Mouse (Mus musculus) MEL (cell line): ENCODE data around the gene Triobp. TPM values are rescaled to one million over a fixed set of nuclear protein-coding genes. Genes with fewer than 3 reads are reported as not detected.

Source experiments
- DNase-seq: peaks from one replicate; pipeline ENCODE4 v3.0.0; 2011; ENCODE audit warnings: low read depth, low spot score
- H3K27ac ChIP-seq: 2 replicates; pipeline ENCODE4 v1.5.1; 2012; ENCODE audit warnings: low read depth, mild to moderate bottlenecking, control low read depth, low read length, moderate library complexity; ENCODE audit not compliant: control insufficient read depth
- H3K27me3 ChIP-seq, 2 experiments: fragments of 150-350 bp in 1 of 2; sonication (generic) in 1 of 2; 2 replicates each; pipeline ENCODE4 v1.6.1; 2012; ENCODE audit warnings: low read length in 2 of 2, mild to moderate bottlenecking in 2 of 2, improper control_type of control experiment in 1 of 2, moderate library complexity in 1 of 2; ENCODE audit not compliant: insufficient read depth in 2 of 2, control insufficient read depth in 1 of 2
- H3K36me3 ChIP-seq, 2 experiments: 2 replicates each; pipeline ENCODE4 v1.6.1; 2012 to 2014; ENCODE audit warnings: low read length in 2 of 2, improper control_type of control experiment in 1 of 2, inconsistent platforms in 1 of 2, mild to moderate bottlenecking in 1 of 2; ENCODE audit not compliant: insufficient read depth in 2 of 2, control insufficient read depth in 1 of 2
- H3K4me1 ChIP-seq, 2 experiments: fragments of 150-350 bp in 1 of 2; sonication (generic) in 1 of 2; 2 replicates each; pipeline ENCODE4 v1.6.1; 2012; ENCODE audit warnings: low read length in 2 of 2, improper control_type of control experiment in 1 of 2, mild to moderate bottlenecking in 1 of 2; ENCODE audit not compliant: insufficient read depth in 2 of 2, control insufficient read depth in 1 of 2
- H3K4me3 ChIP-seq, 2 experiments: fragments of 150-350 bp in 1 of 2; sonication (generic) in 1 of 2; 2 replicates each; pipeline ENCODE4 v1.5.1; 2012; ENCODE audit warnings: low read depth in 2 of 2, low read length in 2 of 2, mild to moderate bottlenecking in 2 of 2, moderate library complexity in 2 of 2, control low read depth in 1 of 2, improper control_type of control experiment in 1 of 2; ENCODE audit not compliant: control insufficient read depth in 1 of 2, insufficient read depth in 1 of 2
- H3K79me2 ChIP-seq: 2 replicates; pipeline ENCODE4 v1.6.1; 2012; ENCODE audit warnings: mild to moderate bottlenecking, low read length, moderate library complexity; ENCODE audit not compliant: control insufficient read depth, poor library complexity, insufficient read depth
- H3K9ac ChIP-seq: 2 replicates; pipeline ENCODE4 v1.6.1; 2012; ENCODE audit warnings: low read depth, mild to moderate bottlenecking, control low read depth, low read length, moderate library complexity; ENCODE audit not compliant: control insufficient read depth, poor library complexity, severe bottlenecking
- H3K9me3 ChIP-seq: fragments of 150-350 bp; sonication (generic); replicated peaks from 2 replicates; pipeline ENCODE4 v1.6.1; 2012; ENCODE audit warnings: mild to moderate bottlenecking, low read length, improper control_type of control experiment, moderate library complexity; ENCODE audit not compliant: insufficient read depth
- CHD2 ChIP-seq: IDR thresholded peaks from 2 replicates; pipeline ENCODE4 v1.6.1; 2011; ENCODE audit warnings: low read length, improper control_type of control experiment
- CTCF ChIP-seq, 3 experiments: IDR thresholded peaks in 2 of 3; conservative IDR thresholded peaks in 1 of 3; 2 replicates each; pipeline ENCODE4 v1.5.1; 2011 to 2012; ENCODE audit warnings: low read length in 3 of 3, low read depth in 2 of 3, mild to moderate bottlenecking in 2 of 3, improper control_type of control experiment in 1 of 3, inconsistent platforms in 1 of 3, mixed read lengths in 1 of 3, moderate library complexity in 1 of 3; ENCODE audit not compliant: control insufficient read depth in 1 of 3, insufficient read depth in 1 of 3, poor library complexity in 1 of 3, severe bottlenecking in 1 of 3
- E2F4 ChIP-seq: IDR thresholded peaks from 2 replicates; pipeline ENCODE4 v1.6.1; 2011; ENCODE audit warnings: low read depth, low read length, improper control_type of control experiment, borderline replicate concordance
- EP300 ChIP-seq, 2 experiments: IDR thresholded peaks; 2 replicates each; pipeline ENCODE4 v1.6.1; 2011; ENCODE audit warnings: improper control_type of control experiment in 2 of 2, low read length in 2 of 2, low read depth in 1 of 2, mild to moderate bottlenecking in 1 of 2
- ETS1 ChIP-seq: IDR thresholded peaks from 2 replicates; pipeline ENCODE4 v1.6.1; 2012; ENCODE audit warnings: low read depth, mild to moderate bottlenecking, inconsistent platforms, low read length, improper control_type of control experiment, moderate library complexity
- GATA1 ChIP-seq: IDR thresholded peaks from 2 replicates; pipeline ENCODE4 v1.6.1; 2011; ENCODE audit warnings: low read depth, low read length, improper control_type of control experiment
- HCFC1 ChIP-seq: IDR thresholded peaks from 2 replicates; pipeline ENCODE4 v1.6.1; 2012; ENCODE audit warnings: low read depth, mild to moderate bottlenecking, inconsistent platforms, low read length, improper control_type of control experiment, moderate library complexity
- KAT2A ChIP-seq: conservative IDR thresholded peaks from 2 replicates; pipeline ENCODE4 v1.6.1; 2012; ENCODE audit warnings: low read depth, low read length, improper control_type of control experiment, inconsistent platforms
- MAFK ChIP-seq: IDR thresholded peaks from 2 replicates; pipeline ENCODE4 v1.6.1; 2011; ENCODE audit warnings: low read depth, mild to moderate bottlenecking, low read length, improper control_type of control experiment, borderline replicate concordance
- MEF2A ChIP-seq: IDR thresholded peaks from 2 replicates; pipeline ENCODE4 v1.6.1; 2014; ENCODE audit warnings: low read depth, mild to moderate bottlenecking, inconsistent platforms, low read length, improper control_type of control experiment; ENCODE audit not compliant: poor library complexity, insufficient replicate concordance, severe bottlenecking; ENCODE audit errors: extremely low read depth
- MXI1 ChIP-seq: IDR thresholded peaks from 2 replicates; pipeline ENCODE4 v1.6.1; 2011; ENCODE audit warnings: mild to moderate bottlenecking, low read depth, low read length, improper control_type of control experiment
- NELFE ChIP-seq: IDR thresholded peaks from 2 replicates; pipeline ENCODE4 v1.6.1; 2011; ENCODE audit warnings: low read depth, low read length, improper control_type of control experiment
- RAD21 ChIP-seq: IDR thresholded peaks from 2 replicates; pipeline ENCODE4 v1.6.1; 2011; ENCODE audit warnings: mild to moderate bottlenecking, low read depth, low read length, improper control_type of control experiment
- SIN3A ChIP-seq: IDR thresholded peaks from 2 replicates; pipeline ENCODE4 v1.6.1; 2012; ENCODE audit warnings: low read length, improper control_type of control experiment, inconsistent platforms
- TCF12 ChIP-seq: IDR thresholded peaks from 2 replicates; pipeline ENCODE4 v1.6.1; 2014; ENCODE audit warnings: low read depth, mild to moderate bottlenecking, inconsistent platforms, low read length, improper control_type of control experiment, moderate library complexity
- UBTF ChIP-seq: IDR thresholded peaks from 2 replicates; pipeline ENCODE4 v1.6.1; 2012; ENCODE audit warnings: low read depth, mild to moderate bottlenecking, inconsistent platforms, low read length, improper control_type of control experiment, moderate library complexity, borderline replicate concordance; ENCODE audit not compliant: insufficient read depth
- USF1 ChIP-seq: IDR thresholded peaks from 2 replicates; pipeline ENCODE4 v1.6.1; 2014; ENCODE audit warnings: low read depth, mild to moderate bottlenecking, inconsistent platforms, low read length, improper control_type of control experiment, moderate library complexity
- USF2 ChIP-seq, 2 experiments: IDR thresholded peaks; 2 replicates each; pipeline ENCODE4 v1.6.1; 2011 to 2012; ENCODE audit warnings: improper control_type of control experiment in 2 of 2, low read length in 2 of 2, borderline replicate concordance in 1 of 2, inconsistent platforms in 1 of 2, low read depth in 1 of 2, mild to moderate bottlenecking in 1 of 2; ENCODE audit not compliant: insufficient read depth in 1 of 2
- ZC3H11A ChIP-seq: IDR thresholded peaks from 2 replicates; pipeline ENCODE4 v1.6.1; 2012; ENCODE audit warnings: low read depth, mild to moderate bottlenecking, inconsistent platforms, low read length, improper control_type of control experiment
- ZKSCAN1 ChIP-seq: IDR thresholded peaks from 2 replicates; pipeline ENCODE4 v1.6.1; 2012; ENCODE audit warnings: low read depth, mild to moderate bottlenecking, inconsistent platforms, low read length, improper control_type of control experiment, moderate library complexity
- ZMIZ1 ChIP-seq: IDR thresholded peaks from 2 replicates; pipeline ENCODE4 v1.6.1; 2012; ENCODE audit warnings: low read depth, mild to moderate bottlenecking, inconsistent platforms, low read length, improper control_type of control experiment, moderate library complexity
- ZNF384 ChIP-seq: IDR thresholded peaks from 2 replicates; pipeline ENCODE4 v1.6.1; 2012; ENCODE audit warnings: low read depth, mild to moderate bottlenecking, inconsistent platforms, low read length, improper control_type of control experiment
- polyA plus RNA-seq, 2 experiments: library from polyadenylated mRNA; stranded (reverse) in 1 of 2; unstranded in 1 of 2; fragments of >175 nt in 1 of 2; fragments of >200 nt in 1 of 2; gene quantifications; 2 replicates each; pipeline versions ENCODE4 v1.2.1 to v1.2.4; 2012; ENCODE audit warnings: low replicate concordance in 2 of 2, low read depth in 1 of 2; ENCODE audit not compliant: insufficient read length in 2 of 2, insufficient read depth in 1 of 2, missing spikeins in 1 of 2
- total RNA-seq: library from RNA; depleted of rRNA; stranded (reverse); fragments of 300-350 nt; gene quantifications from 2 replicates; pipeline ENCODE4 v1.2.3, GENCODE M21; 2012

The Triobp gene
- total and polyA plus RNA-seq, 3 experiments: 18.4 to 31.3 TPM; not detected in 1

GRCm38 (mm10) chr15:78977676-78978159, 30.2 kb downstream of the Triobp start:
- Histone ChIP-seq H3K4me1 (peaks cover 0 to 3% of the 10 kb centered on the region in 2 experiments; a peak in 2 of 4 replicates), H3K27ac (no peak overlapping the region), H3K9me3 (no peaks in the 10 kb centered on the region), H3K36me3 (no peaks in the 10 kb centered on the region), H3K79me2 (no peaks in the 10 kb centered on the region), H3K27me3 (no peaks in the 10 kb centered on the region), H3K4me3 (no peak overlapping the region), H3K9ac (no peak overlapping the region)
- no peak for DNase-seq
- TF ChIP-seq USF2 (IDR thresholded peaks at IDR 0.05; ENCODE audit: borderline replicate concordance in 1 of 2, insufficient read depth in 1 of 2, low read depth in 1 of 2, low read length in 2 of 2) (no peak), MAFK (no peak), HCFC1 (no peak), E2F4 (no peak), ETS1 (no peak), ZNF384 (no peak), CTCF (IDR thresholded peaks at IDR 0.05 in 2 of 3, conservative IDR thresholded peaks at IDR 0.05 in 1 of 3; ENCODE audit: control insufficient read depth in 1 of 3, insufficient read depth in 1 of 3, low read depth in 2 of 3, low read length in 3 of 3, poor library complexity in 1 of 3, severe bottlenecking in 1 of 3) (no peak), UBTF (no peak), ZMIZ1 (no peak), SIN3A (no peak), USF1 (no peak), RAD21 (no peak), MEF2A (no peak), ZKSCAN1 (no peak), ZC3H11A (no peak), GATA1 (no peak), MXI1 (no peak), NELFE (no peak)

GRCm38 (mm10) chr15:78978875-78979274, 31.4 kb downstream of the Triobp start:
- no peak overlapping the region for H3K27ac ChIP-seq
- no peaks in the 10 kb centered on the region for H3K27me3 ChIP-seq
- no peak overlapping the region for H3K4me3 ChIP-seq
- peaks cover 4% of the 10 kb centered on the region; the same call in 1 of the 2 replicates for H3K79me2 ChIP-seq
- no peak overlapping the region for H3K9ac ChIP-seq
- DNase-seq: peak; percentile 81
- H3K4me1 ChIP-seq: peaks cover 0 to 4% of the 10 kb centered on the region in 2 experiments; a peak in 3 of 4 replicates
- TF ChIP-seq CHD2: peak; percentile 41
- TF ChIP-seq KAT2A: no peak
- peak; percentile 72 for TF ChIP-seq SIN3A
- TF ChIP-seq EP300 (IDR thresholded peaks at IDR 0.05; ENCODE audit: low read depth in 1 of 2, low read length in 2 of 2): peak; percentile 17 to 52; a peak in 1 of 4 replicates
- TF ChIP-seq TCF12: peak; percentile 53; the same call in 1 of the 2 replicates
- TF ChIP-seq ETS1: peak; percentile 93
- TF ChIP-seq CTCF (IDR thresholded peaks at IDR 0.05 in 2 of 3, conservative IDR thresholded peaks at IDR 0.05 in 1 of 3; ENCODE audit: control insufficient read depth in 1 of 3, insufficient read depth in 1 of 3, low read depth in 2 of 3, low read length in 3 of 3, poor library complexity in 1 of 3, severe bottlenecking in 1 of 3): no peak
- TF ChIP-seq USF2 (IDR thresholded peaks at IDR 0.05; ENCODE audit: borderline replicate concordance in 1 of 2, insufficient read depth in 1 of 2, low read depth in 1 of 2, low read length in 2 of 2): no peak
- no peaks in the 10 kb centered on the region for H3K9me3 ChIP-seq
- no peaks in the 10 kb centered on the region for H3K36me3 ChIP-seq
